Mouse (Mus musculus) testis, adult 2 months (tissue): Measurements from ENCODE around the gene Arhgap15. TPM values are rescaled to one million over a fixed set of nuclear protein-coding genes. Genes with fewer than 3 reads are reported as not detected.

Experiments
- H3K27ac ChIP-seq: fragments of 200-500 bp; 2 replicates; pipeline ENCODE4 v1.5.1; 2012; ENCODE audit warnings: low read depth, low read length; ENCODE audit not compliant: control insufficient read depth, insufficient read depth
- H3K27me3 ChIP-seq: fragments of 200-500 bp; 2 replicates; pipeline ENCODE4 v1.6.1; 2012; ENCODE audit warnings: mild to moderate bottlenecking, low read length, moderate library complexity; ENCODE audit not compliant: control insufficient read depth, insufficient read depth
- H3K36me3 ChIP-seq: fragments of 200-500 bp; 2 replicates; pipeline ENCODE4 v1.6.1; 2012; ENCODE audit warnings: mild to moderate bottlenecking, low read length; ENCODE audit not compliant: control insufficient read depth, insufficient read depth
- H3K4me1 ChIP-seq: fragments of 200-500 bp; 2 replicates; pipeline ENCODE4 v1.6.1; 2012; ENCODE audit warnings: low read length; ENCODE audit not compliant: control insufficient read depth, insufficient read depth
- H3K4me3 ChIP-seq: fragments of 200-500 bp; 2 replicates; pipeline ENCODE4 v1.5.1; 2012; ENCODE audit warnings: low read depth, mild to moderate bottlenecking, low read length, moderate library complexity, mixed read lengths; ENCODE audit not compliant: control insufficient read depth
- CTCF ChIP-seq: fragments of 200-500 bp; IDR thresholded peaks from 2 replicates; pipeline ENCODE4 v1.5.1; 2012; ENCODE audit warnings: low read depth, mild to moderate bottlenecking, inconsistent platforms, low read length, moderate library complexity; ENCODE audit not compliant: control insufficient read depth, insufficient read depth, insufficient replicate concordance
- POLR2A ChIP-seq: fragments of 200-500 bp; IDR thresholded peaks from 2 replicates; pipeline ENCODE4 v1.6.1; 2012; ENCODE audit warnings: low read depth, mild to moderate bottlenecking, inconsistent platforms, low read length, moderate library complexity; ENCODE audit not compliant: control insufficient read depth
- polyA plus RNA-seq: library from polyadenylated mRNA; depleted of rRNA; stranded (reverse); fragments of >200 nt; gene quantifications from 2 replicates; pipeline ENCODE4 v1.2.3, GENCODE M21; 2012

The Arhgap15 gene
- polyA plus RNA-seq, 1 experiment = 0.43 TPM

DNA sequence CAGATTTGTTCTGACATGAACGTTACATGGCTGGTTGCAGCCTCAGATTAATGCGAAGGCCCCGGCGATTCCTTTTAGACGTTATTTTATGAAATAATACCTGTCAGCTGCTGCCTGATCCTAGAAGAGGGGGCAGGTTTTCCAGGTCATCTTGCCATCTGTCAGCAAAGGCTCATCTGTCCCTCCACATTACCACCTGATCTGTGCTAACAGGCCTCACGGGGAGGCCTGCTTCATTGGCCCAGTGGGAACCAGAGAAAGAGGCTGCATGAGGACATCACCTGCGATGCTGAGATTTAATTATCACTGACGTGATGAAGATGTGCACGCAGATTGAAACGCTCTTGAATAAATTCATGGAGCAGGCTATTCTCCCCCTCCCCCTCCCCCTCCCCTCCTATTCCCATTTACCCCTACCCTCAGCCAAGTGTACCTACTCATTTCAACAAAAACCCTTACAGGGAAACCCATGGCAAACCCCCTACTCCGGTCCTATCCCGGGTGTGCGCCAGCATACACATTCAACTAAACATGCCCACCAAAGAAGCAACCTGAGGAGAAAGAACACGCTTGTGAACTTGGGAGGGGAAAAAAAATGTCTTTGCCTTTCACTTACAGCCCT lies 268.9 kb downstream of the Arhgap15 start:
- H3K27ac ChIP-seq = no peak overlapping the region
- no peaks in the 10 kb centered on the region for H3K4me1 ChIP-seq
- H3K4me3 ChIP-seq = no peak overlapping the region
- H3K36me3 ChIP-seq = no peaks in the 10 kb centered on the region
- TF ChIP-seq POLR2A = no peak
- no peak for TF ChIP-seq CTCF
- H3K27me3 ChIP-seq = no peaks in the 10 kb centered on the region

DNA sequence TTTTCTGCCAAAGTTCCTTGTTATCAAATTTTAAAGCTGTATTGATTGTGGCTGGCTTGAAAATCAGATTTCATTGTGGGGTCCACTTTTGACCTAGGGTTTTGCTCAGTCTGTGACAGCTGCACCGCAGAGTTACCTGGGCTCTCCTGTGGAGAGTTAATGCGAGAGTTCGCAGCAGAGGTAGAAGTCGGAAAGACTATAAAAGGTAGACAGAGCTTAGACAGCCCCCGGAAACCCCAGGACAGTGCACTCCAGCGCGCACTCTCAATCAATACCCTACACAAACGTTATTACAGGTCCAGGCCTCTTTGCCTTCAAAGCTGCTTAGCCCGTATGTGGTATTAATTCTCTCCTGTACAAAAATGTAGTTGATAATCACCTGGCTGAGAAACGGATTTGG lies 269.4 kb downstream of the Arhgap15 start:
- TF ChIP-seq POLR2A (no peak), CTCF (no peak)
- Histone ChIP-seq H3K27ac (no peak overlapping the region), H3K4me1 (no peaks in the 10 kb centered on the region), H3K27me3 (no peaks in the 10 kb centered on the region), H3K4me3 (no peak overlapping the region), H3K36me3 (no peaks in the 10 kb centered on the region)

DNA sequence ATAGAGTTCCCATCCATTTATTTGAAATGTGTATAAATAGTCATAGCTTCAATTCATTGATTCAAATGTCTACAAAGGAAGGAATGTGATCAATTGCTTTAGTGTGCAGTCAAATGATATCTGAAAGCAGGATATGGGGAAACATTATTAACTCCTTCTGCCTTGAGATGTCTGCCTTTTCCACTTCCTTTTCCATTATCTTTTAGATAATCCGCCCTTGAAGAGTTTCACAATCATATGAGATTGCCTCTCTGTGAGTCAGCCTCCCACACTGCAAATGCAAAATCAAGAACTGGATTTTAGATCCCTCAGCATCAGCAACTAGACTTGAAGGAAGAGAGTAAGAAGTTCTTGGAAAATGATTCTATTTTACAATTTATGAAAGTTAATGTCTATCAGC lies 276.1 kb downstream of the Arhgap15 start:
- no peak overlapping the region for H3K4me3 ChIP-seq
- no peaks in the 10 kb centered on the region for H3K36me3 ChIP-seq
- no peaks in the 10 kb centered on the region for H3K4me1 ChIP-seq
- TF ChIP-seq POLR2A = no peak
- TF ChIP-seq CTCF = no peak
- H3K27me3 ChIP-seq = no peaks in the 10 kb centered on the region
- no peak overlapping the region for H3K27ac ChIP-seq

DNA sequence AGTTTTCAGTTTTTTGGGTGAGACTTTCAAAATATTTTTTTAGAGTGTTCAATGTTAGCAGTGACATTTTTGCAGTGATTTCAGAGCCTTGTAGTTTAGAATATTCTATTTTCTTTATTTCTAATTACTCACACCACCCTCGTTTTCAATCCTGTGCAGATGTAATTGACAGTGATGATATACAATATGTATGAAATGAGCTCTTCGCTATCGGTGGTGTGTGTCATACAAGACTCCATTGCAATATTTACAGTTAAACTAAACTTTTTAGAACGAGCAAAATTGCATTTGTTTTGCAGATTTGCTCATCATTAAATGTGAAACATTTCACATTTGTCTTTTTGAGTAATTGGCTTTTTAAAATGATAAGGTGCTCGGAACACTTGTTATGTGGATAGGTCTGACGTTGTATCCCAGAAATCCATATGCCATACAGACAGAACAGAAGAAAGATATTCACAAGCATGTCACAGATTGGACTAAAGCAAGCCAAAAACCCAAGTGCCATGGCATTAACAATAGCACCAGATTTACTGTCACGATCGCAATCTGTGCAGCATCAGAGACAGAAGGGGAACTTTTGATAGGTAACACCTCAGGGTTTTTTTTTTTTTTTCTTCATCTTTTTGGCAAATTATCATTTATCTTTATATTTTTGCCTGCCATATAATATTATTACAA lies 280.6 kb downstream of the Arhgap15 start:
- no peaks in the 10 kb centered on the region for H3K4me1 ChIP-seq
- no peaks in the 10 kb centered on the region for H3K36me3 ChIP-seq
- H3K27me3 ChIP-seq = no peaks in the 10 kb centered on the region
- H3K4me3 ChIP-seq = no peak overlapping the region
- no peak for TF ChIP-seq CTCF
- TF ChIP-seq POLR2A = no peak
- no peak overlapping the region for H3K27ac ChIP-seq

DNA sequence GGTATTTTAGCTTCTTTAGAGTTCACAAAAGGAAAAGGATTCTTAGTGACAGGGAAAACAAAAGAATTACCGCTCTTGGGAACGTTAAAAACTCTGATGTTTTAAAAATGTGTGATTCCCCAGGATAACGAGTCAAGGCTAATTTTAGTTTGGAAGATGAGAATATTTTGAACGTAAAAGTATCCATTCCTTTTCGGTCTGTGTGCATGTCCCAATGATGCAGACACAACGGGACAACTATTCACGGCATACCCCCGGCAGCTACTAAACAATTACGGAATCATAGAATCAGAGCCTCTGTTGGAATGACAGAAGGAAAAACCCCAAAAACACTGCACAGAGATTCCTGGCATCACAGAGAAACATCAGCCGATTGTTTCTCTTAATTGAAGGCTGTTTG lies 281.2 kb downstream of the Arhgap15 start:
- Histone ChIP-seq H3K4me3 (no peak overlapping the region), H3K27ac (no peak overlapping the region), H3K36me3 (no peaks in the 10 kb centered on the region), H3K4me1 (no peaks in the 10 kb centered on the region), H3K27me3 (no peaks in the 10 kb centered on the region)
- no peak for TF ChIP-seq POLR2A
- no peak for TF ChIP-seq CTCF

DNA sequence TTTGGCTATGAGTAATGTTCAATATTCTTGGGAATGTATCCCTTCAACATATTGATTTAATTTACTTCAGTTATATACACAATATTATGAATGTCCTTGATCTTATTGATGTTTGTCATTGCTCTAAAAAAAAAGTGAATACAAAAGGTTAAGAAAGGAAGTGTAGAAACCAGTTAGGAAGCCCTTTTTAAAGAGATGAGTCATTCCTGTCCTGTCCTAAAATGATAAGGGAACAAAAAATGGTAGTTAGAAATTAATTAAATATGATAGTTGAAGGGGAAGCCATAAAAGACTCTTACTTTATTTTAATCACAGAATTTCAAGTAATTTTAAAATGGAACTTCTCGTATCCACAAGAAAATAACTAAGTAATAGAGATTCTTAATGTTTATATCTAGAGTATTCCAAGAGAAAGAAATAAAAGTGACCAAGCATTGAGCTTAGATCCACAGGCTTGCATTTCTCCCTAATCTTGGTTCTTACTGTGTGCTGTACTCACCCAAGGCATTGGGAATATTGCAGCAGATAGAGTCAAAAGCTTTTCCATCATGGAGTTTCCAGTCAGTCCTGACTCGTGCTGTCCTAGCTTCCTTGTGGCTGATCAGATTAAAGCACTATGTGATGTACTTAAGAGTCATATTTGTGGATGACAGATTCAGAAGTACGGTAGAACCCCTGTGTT lies 291.0 kb downstream of the Arhgap15 start:
- Histone ChIP-seq H3K4me3 (no peak overlapping the region), H3K27me3 (no peaks in the 10 kb centered on the region), H3K4me1 (no peaks in the 10 kb centered on the region), H3K27ac (no peak overlapping the region), H3K36me3 (no peaks in the 10 kb centered on the region)
- no peak for TF ChIP-seq POLR2A
- TF ChIP-seq CTCF = no peak

DNA sequence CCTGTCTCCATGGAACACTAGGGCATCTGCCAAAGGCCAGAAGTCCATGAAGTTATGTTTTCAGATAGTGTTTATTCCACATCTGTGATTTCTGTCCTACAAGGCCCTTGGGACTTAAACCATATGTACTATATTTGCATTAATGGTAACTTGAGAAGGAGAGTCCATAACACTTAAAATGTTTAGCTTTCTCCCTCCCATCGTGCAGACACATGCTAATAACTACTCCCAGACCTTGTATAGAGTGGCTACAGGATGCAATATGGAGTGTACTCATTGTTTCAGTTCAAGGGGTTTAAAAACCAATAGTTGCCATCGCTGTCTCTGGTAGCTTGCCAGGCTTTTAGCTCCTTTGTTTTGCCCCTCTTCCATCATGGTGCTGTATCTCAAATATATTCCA lies 295.5 kb downstream of the Arhgap15 start:
- Histone ChIP-seq H3K4me1 (no peaks in the 10 kb centered on the region), H3K27ac (no peak overlapping the region), H3K36me3 (no peaks in the 10 kb centered on the region), H3K4me3 (no peak overlapping the region), H3K27me3 (no peaks in the 10 kb centered on the region)
- no peak for TF ChIP-seq POLR2A
- TF ChIP-seq CTCF = no peak
